8 mouse cellular contexts compared by ENCODE assay signal in genomic region chr16:42875852-42875980, GRCm38 (mm10). TPM values are rescaled to one million over a fixed set of nuclear protein-coding genes. Genes with fewer than 3 reads are reported as not detected.
DNase-seq lines count a peak whose midpoint lies in the region; ATAC-seq and TF ChIP-seq lines count a peak whose summit lies in the region.

TSS of gene Zbtb20 (plus strand) at chr16:42875881.

- peak within 1 kb of the TSS; percentile 83 for H3K9ac ChIP-seq in embryonic facial prominence, embryonic 13.5 days
- peak within 1 kb of the TSS; percentile 75 for H3K9ac ChIP-seq in limb, embryonic 12.5 days (replicated peaks)
- H3K9ac ChIP-seq in stomach, postnatal 0 days (ENCODE audit: low read length) = peak within 1 kb of the TSS; percentile 84

- intact Hi-C loops in heart, postnatal 10 days (cut with DNase I) = no loop called here

- TF ChIP-seq CTCF in stomach, postnatal 0 days (IDR thresholded peaks at IDR 0.05; ENCODE audit: low read depth) = no peak

- H3K27me3 ChIP-seq in megakaryocyte, embryonic 14.5 days (replicated peaks) = no peaks in the 10 kb centered on the region
- H3K27me3 ChIP-seq in embryonic facial prominence, embryonic 13.5 days = no peaks in the 10 kb centered on the region
- no peaks in the 10 kb centered on the region for H3K27me3 ChIP-seq in limb, embryonic 12.5 days
- H3K27me3 ChIP-seq in stomach, postnatal 0 days (ENCODE audit: control insufficient read depth, insufficient read depth, low read length) = no peaks in the 10 kb centered on the region

- no peaks in the 10 kb centered on the region for H3K9me3 ChIP-seq in megakaryocyte, embryonic 14.5 days
- no peaks in the 10 kb centered on the region for H3K9me3 ChIP-seq in embryonic facial prominence, embryonic 13.5 days
- H3K9me3 ChIP-seq in limb, embryonic 12.5 days = no peaks in the 10 kb centered on the region
- H3K9me3 ChIP-seq in stomach, postnatal 0 days (ENCODE audit: control insufficient read depth, low read length) = no peaks in the 10 kb centered on the region

- no peak for DNase-seq in heart, postnatal 10 days
- DNase-seq in stomach, postnatal 0 days (ENCODE audit: low spot score) = no peak
- no peak for DNase-seq in frontal cortex, postnatal 14 days (ENCODE audit: low spot score in 2 of 2)
- no peak for DNase-seq in spleen, adult 12 weeks (ENCODE audit: low spot score)

- no peak for TF ChIP-seq EP300 in stomach, postnatal 0 days (optimal IDR thresholded peaks at IDR 0.05)

- no peaks in the 10 kb centered on the region for H3K36me3 ChIP-seq in megakaryocyte, embryonic 14.5 days (replicated peaks; ENCODE audit: low read length)
- H3K36me3 ChIP-seq in embryonic facial prominence, embryonic 13.5 days = no peaks in the 10 kb centered on the region
- no peaks in the 10 kb centered on the region for H3K36me3 ChIP-seq in limb, embryonic 12.5 days
- no peaks in the 10 kb centered on the region for H3K36me3 ChIP-seq in stomach, postnatal 0 days (ENCODE audit: control insufficient read depth, insufficient read depth, low read length)

- peak within 1 kb of the TSS; percentile 74 for H3K4me2 ChIP-seq in embryonic facial prominence, embryonic 13.5 days
- H3K4me2 ChIP-seq in limb, embryonic 12.5 days = peak within 1 kb of the TSS; percentile 79
- peak within 1 kb of the TSS; percentile 73 for H3K4me2 ChIP-seq in stomach, postnatal 0 days (replicated peaks; ENCODE audit: low read depth)

- ATAC-seq in megakaryocyte, adult 5-6 weeks (ENCODE audit: poor library complexity, severe bottlenecking) = no peak
- no peak for ATAC-seq in embryonic facial prominence, embryonic 13.5 days (ENCODE audit: insufficient number of reproducible peaks, insufficient read depth, low FRiP score, low TSS enrichment, low read depth)
- no peak for ATAC-seq in limb, embryonic 12.5 days (ENCODE audit: insufficient number of reproducible peaks, insufficient read depth, low FRiP score, low TSS enrichment, low read depth)
- ATAC-seq in stomach, postnatal 0 days (ENCODE audit: low FRiP score, low TSS enrichment) = no peak

- peaks cover 7% of the 10 kb centered on the region for H3K4me1 ChIP-seq in megakaryocyte, embryonic 14.5 days
- H3K4me1 ChIP-seq in embryonic facial prominence, embryonic 13.5 days = peaks cover 10% of the 10 kb centered on the region; the same call in 1 of the 2 replicates
- H3K4me1 ChIP-seq in limb, embryonic 12.5 days (replicated peaks) = peaks cover 16% of the 10 kb centered on the region; the same call in 1 of the 2 replicates
- no peaks in the 10 kb centered on the region for H3K4me1 ChIP-seq in stomach, postnatal 0 days (replicated peaks; ENCODE audit: control insufficient read depth, insufficient read depth)

- peak within 1 kb of the TSS; percentile 99 for H3K27ac ChIP-seq in embryonic facial prominence, embryonic 13.5 days
- peak within 1 kb of the TSS; percentile 99 for H3K27ac ChIP-seq in limb, embryonic 12.5 days
- peak within 1 kb of the TSS; percentile 98 for H3K27ac ChIP-seq in stomach, postnatal 0 days (replicated peaks)

- WGBS in embryonic facial prominence, embryonic 13.5 days = 0% methylated on average over 8 of the region's 8 CpGs
- 0% methylated on average over 5 of the region's 8 CpGs for WGBS in limb, embryonic 12.5 days
- WGBS in stomach, postnatal 0 days = 0% methylated on average over 7 of the region's 8 CpGs

- peak within 1 kb of the TSS; percentile 94 for H3K4me3 ChIP-seq in megakaryocyte, embryonic 14.5 days (replicated peaks)
- peak within 1 kb of the TSS; percentile 66 for H3K4me3 ChIP-seq in embryonic facial prominence, embryonic 13.5 days
- H3K4me3 ChIP-seq in limb, embryonic 12.5 days (replicated peaks) = peak within 1 kb of the TSS; percentile 62
- peak within 1 kb of the TSS; percentile 72 for H3K4me3 ChIP-seq in stomach, postnatal 0 days (ENCODE audit: low read depth, low read length)

RNA-seq across cellular contexts. Expression of gene Zbtb20, which starts in this region (rescaled TPM):
- polyA plus RNA-seq in megakaryocyte, embryonic 14.5 days (2012; ENCODE audit: insufficient read depth, low replicate concordance) = 2.2 and 2.4 TPM in 2 replicates
- 7.6 and 13.1 TPM in 2 replicates for total RNA-seq in megakaryocyte, adult 5-6 weeks (2015)
- 5.1 and 7.2 TPM in 2 replicates for total RNA-seq in megakaryocyte, adult 5-6 weeks (2017)
- 20.2 and 20.7 TPM in 2 replicates for polyA plus RNA-seq in embryonic facial prominence, embryonic 13.5 days (2015; fragmentation: Nextera tagmentation; extraction: Ambion mirVana)
- total RNA-seq in heart, postnatal 10 days (2021) = 100 to 1,000 TPM; 149 to 160 TPM
- polyA plus RNA-seq in limb, embryonic 12.5 days (2016; fragmentation: Nextera tagmentation; extraction: Ambion mirVana) = 14.2 and 18.8 TPM in 2 replicates
- 15.7 and 20.2 TPM in 2 replicates for polyA plus RNA-seq in stomach, postnatal 0 days (2015; fragmentation: Nextera tagmentation; extraction: Ambion mirVana)

Comparison
In these comparisons a context has a peak if more than half of its experiments do, and no peak if none do; other contexts are left out.
1. RNA of gene Zbtb20 (total RNA-seq): 149 to 160 TPM in heart, postnatal 10 days; 5.1 to 13.1 TPM in megakaryocyte, adult 5-6 weeks; every median in the first group is over 10 times any median in the second.
2. Peak in every context shown above with its lines, with median percentiles within 50 percentile points of each other: H3K4me3 ChIP-seq, H3K27ac ChIP-seq, H3K4me2 ChIP-seq and H3K9ac ChIP-seq.